Mouse (Mus musculus): ENCODE data around the gene Amfr.

Amfr gene

GRCm38 (mm10) chr8:94012013-94012951, at the start of gene Amfr:
Gene Amfr (minus strand): TSS chr8:94012842.
- peak; percentile 67 for DNase-seq

- DNase-seq: peak; percentile 55
These were observed 44.7 kb upstream of the Amfr start for GRCm38 (mm10) chr8:94057157-94057854.

- DNase-seq: no peak
These were observed 40.1 kb upstream of the Amfr start for GRCm38 (mm10) chr8:94052696-94053095.

GRCm38 (mm10) chr8:94047845-94048244, 35.2 kb upstream of the Amfr start:
- no peak for DNase-seq

DNA sequence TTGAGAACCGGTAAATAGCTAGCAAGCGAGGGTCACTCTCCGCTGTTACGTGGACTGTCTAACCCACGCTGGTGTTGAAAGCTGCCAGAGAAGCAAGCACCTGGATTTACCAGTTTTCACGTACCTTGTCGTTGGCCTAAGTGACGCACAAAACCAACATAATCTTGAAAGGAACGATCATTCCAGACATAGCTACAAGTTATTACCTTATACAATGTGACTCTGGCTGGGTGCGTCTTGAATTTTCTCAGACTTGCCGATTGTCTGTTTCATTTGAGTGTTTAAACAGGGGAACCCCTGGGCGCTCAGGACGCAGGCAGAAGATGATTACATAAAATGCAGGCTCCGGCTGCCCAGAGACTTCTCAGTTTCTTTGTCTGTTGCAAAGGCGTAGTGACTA, 25.2 kb upstream of the Amfr start:
- peak; percentile 15 for DNase-seq

DNA sequence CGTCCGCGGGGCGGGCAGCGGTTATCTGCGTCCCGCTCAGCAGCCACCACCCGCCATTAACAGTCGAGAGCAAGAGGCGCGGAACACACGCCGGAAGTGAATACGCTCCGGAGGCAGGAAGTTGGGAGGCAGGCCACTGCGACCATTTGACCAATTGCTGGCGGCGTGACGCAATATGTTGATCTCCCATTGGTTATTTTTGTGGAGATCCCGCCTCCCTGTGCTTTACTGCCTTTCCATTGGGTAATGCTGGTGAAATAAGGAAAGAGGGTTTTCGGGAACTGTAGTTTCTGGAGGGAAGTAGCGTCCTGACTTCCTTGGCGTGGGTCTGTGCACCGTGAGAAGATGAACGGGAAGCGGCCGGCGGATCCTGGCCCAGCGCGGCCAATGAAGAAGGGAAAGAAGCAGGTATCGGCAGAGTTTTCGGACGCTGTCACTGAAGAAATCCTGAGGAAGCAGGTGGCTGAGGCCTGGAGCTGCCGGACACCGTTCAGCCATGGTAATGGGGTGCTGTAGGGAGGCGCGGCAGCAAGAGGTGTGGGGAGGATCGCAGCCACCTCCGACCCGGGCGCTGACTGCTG, 24.4 kb upstream of the Amfr start, which contains the start of the genes Nudt21 and Ogfod1:
Nudt21 (minus strand) TSS at position 88 of the 581 bp plus-strand sequence.
Ogfod1 (plus strand) TSS at position 255 of the 581 bp plus-strand sequence.
- DNase-seq: peak; percentile 95

- DNase-seq: peak; percentile 57
These were observed 23.9 kb upstream of the Amfr start for GRCm38 (mm10) chr8:94036541-94036940.

GRCm38 (mm10) chr8:94035200-94035599, 22.6 kb upstream of the Amfr start:
- DNase-seq: no peak

GRCm38 (mm10) chr8:94033601-94034000, 21.0 kb upstream of the Amfr start:
- no peak for DNase-seq

- no peak for DNase-seq
These were observed 17.1 kb upstream of the Amfr start for GRCm38 (mm10) chr8:94029701-94030100.

GRCm38 (mm10) chr8:94023916-94024315, 11.3 kb upstream of the Amfr start:
- no peak for DNase-seq

DNA sequence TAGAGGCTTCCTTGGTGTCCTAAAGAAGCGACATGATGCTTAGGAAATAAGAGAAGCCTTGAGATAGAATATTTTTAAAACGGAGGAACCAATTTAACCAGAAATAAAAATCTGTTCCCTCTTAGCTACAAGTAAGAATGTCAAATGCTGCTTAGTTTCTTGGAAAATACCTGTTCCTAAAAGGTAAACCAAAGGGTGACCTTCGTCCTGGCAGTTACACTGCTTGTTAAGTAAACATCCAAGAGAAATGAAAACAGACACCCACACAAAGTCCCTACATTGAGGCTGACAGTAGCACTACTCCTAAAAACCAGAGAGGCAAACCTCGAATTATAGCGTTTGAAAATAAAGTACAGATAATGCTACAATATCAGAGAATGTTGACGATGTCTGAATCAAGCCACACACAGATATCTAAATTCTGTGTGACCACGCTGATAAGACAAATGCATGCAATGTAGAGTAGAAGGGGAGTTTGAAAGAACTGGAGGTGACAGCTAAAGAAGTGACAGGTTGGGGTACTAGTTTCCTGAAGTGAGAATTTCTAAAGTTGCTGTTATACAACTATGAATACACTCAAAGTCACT, 477 bp upstream of the Amfr start:
- DNase-seq: no peak

DNA sequence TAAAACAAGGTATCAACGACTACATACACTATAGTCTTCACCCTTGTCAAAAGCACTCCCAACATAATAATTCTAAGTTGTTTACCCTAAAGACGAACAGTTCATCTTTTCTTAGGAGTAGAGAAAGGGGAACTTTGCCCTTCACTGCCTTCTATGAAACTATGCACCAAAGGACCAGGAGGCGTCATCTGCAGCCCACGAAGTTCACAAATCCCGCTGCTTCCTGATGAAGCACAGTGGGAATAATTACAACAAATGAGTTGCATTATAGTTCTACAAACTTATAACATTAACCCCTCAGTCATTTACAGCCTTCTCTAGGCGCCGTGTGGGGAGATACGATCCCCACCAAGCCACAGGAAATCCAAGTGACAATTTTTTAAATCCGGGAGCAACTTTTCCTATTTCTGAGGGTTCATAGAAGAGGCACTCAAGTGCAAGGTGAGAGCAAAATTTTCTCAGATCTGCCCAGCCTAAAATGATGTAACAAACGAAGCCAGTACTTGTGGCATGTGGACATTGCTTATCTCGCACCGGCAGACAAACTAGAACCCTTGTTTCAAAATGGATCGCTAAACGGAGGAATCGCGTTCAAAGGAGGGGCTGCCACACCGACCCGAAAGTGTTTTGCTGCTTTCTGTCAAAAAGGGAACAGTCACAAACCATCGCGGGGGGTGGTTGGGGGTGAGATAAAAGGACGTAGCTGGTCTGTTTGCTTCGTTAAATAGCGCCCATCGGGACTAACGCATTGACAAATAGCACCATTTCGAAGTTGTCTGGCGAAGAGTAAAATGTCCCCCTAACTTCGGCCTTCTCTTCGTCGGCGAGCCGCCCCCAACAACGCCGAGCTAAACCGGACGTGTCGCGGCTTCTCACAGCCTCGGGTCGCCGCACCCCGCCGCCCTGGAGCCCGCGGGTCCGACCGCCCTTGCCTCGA, 1.3 kb downstream of the Amfr start:
- no peak for DNase-seq

DNA sequence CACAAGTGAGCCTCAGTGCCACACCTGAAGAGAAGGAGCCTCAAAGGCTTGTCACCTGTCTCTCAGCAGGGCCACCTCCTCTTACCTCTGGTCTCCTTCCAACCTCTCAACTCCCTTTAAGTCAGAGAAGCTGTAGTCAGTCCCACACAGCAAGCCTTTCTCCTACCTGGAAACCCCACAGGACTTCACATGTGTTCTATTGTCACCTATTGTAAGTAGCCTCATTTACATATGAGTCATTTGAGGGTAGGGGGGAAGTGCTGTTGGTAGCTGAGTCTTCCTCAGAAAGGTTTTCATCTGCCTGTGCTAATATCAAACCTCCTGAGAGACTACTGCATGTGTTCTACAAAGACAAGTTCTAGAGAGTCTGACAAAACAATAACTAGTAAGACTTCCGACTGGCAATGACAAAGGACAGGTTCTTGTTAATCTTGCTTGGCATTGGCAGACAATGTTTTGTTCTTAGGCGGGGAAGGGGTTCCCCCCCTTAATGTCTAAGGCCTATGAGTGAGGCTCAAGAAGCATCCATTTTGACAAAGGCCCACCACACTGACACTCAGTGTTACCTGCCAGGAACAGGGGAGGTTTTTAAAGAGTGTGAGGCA, 2.4 kb downstream of the Amfr start:
- DNase-seq: no peak

DNA sequence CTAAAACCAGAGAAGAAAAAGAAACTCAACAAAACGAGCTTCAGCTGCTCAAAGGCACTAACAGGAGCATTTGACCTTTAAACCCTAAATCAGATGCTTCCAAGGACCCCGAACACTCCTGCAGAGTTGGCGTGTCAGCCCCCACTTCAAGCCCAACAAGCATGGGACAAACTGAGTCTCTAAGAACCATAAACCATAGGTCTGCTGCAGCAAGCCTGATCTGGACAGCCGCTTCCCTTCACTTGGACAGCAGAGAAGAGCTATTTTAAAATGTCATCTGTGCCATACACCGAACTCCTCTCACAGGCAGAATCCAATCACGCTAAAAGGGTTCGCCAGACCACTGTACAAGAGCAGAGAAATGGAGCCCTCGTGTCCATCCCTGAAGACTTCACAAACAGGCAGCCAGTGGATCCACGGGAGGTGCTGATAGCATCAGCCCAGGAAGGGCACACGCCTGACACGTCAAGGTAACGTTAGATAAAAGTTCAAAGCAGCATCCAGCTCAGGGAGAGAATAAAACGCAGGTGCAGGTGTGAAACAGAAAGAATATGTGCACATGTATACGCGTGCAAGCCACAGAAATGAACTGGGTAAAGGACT, 3.3 kb downstream of the Amfr start:
- DNase-seq: no peak

- DNase-seq: no peak
These were observed 8.5 kb downstream of the Amfr start for GRCm38 (mm10) chr8:94004139-94004538.

GRCm38 (mm10) chr8:93998961-93999360, 13.7 kb downstream of the Amfr start:
- no peak for DNase-seq

DNA sequence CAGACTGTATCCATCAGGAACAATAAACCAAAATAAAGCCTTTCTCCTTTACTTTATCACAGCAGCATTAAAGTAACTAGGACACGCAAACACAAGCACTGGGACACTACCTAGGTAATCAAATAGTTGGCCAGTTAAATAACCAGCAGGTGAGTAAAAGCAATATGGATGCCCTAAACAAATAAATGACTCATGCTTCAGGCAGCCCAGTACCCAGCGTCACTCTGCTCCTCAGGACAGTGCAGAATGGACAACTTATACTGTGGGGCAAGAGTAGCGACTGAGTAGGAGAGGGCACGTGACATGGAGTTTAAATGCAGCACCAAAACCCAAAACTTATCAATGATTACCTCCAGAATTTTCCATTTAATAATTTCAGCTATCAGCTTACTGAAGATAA, 22.9 kb downstream of the Amfr start:
- no peak for DNase-seq

DNA sequence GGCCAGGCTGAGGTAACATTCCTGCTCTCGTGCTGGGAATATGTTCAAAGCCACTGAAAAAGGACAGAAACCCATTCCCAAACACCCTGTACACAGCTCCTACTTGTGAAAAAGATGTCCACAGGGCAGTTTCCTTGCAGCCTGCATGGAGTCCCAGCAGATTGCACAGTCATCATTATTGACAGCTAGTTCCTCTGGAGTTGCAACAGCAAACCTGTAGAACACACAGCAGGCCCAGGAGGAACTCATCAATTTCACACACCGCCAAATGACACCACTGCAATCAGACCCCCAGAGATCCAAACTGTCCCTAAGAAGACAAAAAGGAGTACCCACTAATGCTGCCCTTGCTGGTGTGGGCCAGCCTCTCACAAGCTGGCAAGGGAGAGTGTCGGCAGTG, 27.9 kb downstream of the Amfr start:
- no peak for DNase-seq

DNA sequence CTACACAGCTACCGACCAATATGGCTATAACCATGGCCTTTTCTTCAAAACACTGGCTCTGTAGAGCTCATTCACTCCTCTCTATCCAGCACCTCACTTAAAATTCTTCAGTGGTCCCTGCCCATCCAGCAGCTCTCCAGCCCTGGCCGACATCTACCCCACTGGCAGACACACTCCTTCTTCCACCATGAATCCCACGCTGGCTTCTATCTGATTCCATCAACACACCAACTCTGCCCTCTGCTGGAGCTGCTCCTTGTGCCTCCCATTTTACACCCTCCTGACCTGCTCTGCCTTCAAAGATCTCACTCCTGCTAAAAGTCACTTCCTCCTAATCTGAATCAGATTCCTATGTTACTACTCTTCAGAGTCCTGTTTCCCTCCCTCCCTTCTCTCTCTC, 28.8 kb downstream of the Amfr start:
- DNase-seq: no peak

- DNase-seq: no peak
These were observed 30.9 kb downstream of the Amfr start for GRCm38 (mm10) chr8:93981679-93982215.
